Comparison of ENCODE assay signal across 17 mouse cellular contexts in genomic region chr12:86950961-86951360, GRCm38 (mm10). TPM values are rescaled to one million over a fixed set of nuclear protein-coding genes. Genes with fewer than 3 reads are reported as not detected.
A peak's percentile ranks its signal among the peaks of the same experiment; 100 is the strongest.
DNase-seq lines count a peak whose midpoint lies in the region; ATAC-seq and TF ChIP-seq lines count a peak whose summit lies in the region.
"Had no signal": no experiment of that assay in that cellular context is flagged by ENCODE, and none has a peak within 500 bp of the region (broad histone marks: within the 10 kb centered on the region; RNA-seq: fewer than 3 reads in every experiment).

No protein-coding gene starts in this region.

- ATAC-seq in forebrain, embryonic 14.5 days, result no peak
- no peak for ATAC-seq in forebrain, embryonic 15.5 days (replicated peaks)
- ATAC-seq in midbrain, embryonic 11.5 days (ENCODE audit: low FRiP score), result no peak
- ATAC-seq: intestine, embryonic 15.5 days; Patski had no signal

- no peak overlapping the region for H3K9ac ChIP-seq in forebrain, embryonic 14.5 days (ENCODE audit: low read length)
- no peak overlapping the region for H3K9ac ChIP-seq in forebrain, embryonic 15.5 days (replicated peaks)
- H3K9ac ChIP-seq in midbrain, embryonic 11.5 days (ENCODE audit: low read length), result no peak overlapping the region
- H3K9ac ChIP-seq: intestine, embryonic 15.5 days had no signal

- peak; percentile 44 for DNase-seq in forebrain, embryonic 14.5 days (ENCODE audit: low spot score)
- DNase-seq in midbrain, embryonic 11.5 days (ENCODE audit: low spot score, missing footprints), result peak; percentile 45
- no peak for DNase-seq in midbrain, embryonic 10.5 days (ENCODE audit: low spot score)
- peak; percentile 37 for DNase-seq in adipocyte (ENCODE audit: low spot score)
- DNase-seq in frontal cortex, adult 2 months (ENCODE audit: extremely low spot score in 1 of 2, low spot score in 1 of 2), result no peak
- DNase-seq in kidney, adult 2 months, result no peak
- DNase-seq: adrenal gland, postnatal 25 days; gastrocnemius, postnatal 25 days; heart, postnatal 14 days; kidney, postnatal 14 days; midbrain, embryonic 14.5 days had no signal

- no peaks in the 10 kb centered on the region for H3K27me3 ChIP-seq in forebrain, embryonic 14.5 days (replicated peaks; ENCODE audit: control insufficient read depth, insufficient read depth, low read length)
- no peaks in the 10 kb centered on the region for H3K27me3 ChIP-seq in forebrain, embryonic 15.5 days
- no peaks in the 10 kb centered on the region for H3K27me3 ChIP-seq in midbrain, embryonic 11.5 days (ENCODE audit: control insufficient read depth, insufficient read depth, low read length)
- no peaks in the 10 kb centered on the region for H3K27me3 ChIP-seq in midbrain, embryonic 10.5 days (ENCODE audit: low read depth, poor library complexity, severe bottlenecking)
- no peaks in the 10 kb centered on the region for H3K27me3 ChIP-seq in kidney, adult 2 months (replicated peaks; ENCODE audit: control insufficient read depth, insufficient read depth, low read length)
- H3K27me3 ChIP-seq: intestine, embryonic 15.5 days; Patski had no signal

- H3K9me3 ChIP-seq in forebrain, embryonic 14.5 days (replicated peaks; ENCODE audit: control insufficient read depth, low read length), result no peaks in the 10 kb centered on the region
- H3K9me3 ChIP-seq in forebrain, embryonic 15.5 days, result no peaks in the 10 kb centered on the region
- H3K9me3 ChIP-seq in midbrain, embryonic 11.5 days (ENCODE audit: control insufficient read depth, low read length), result no peaks in the 10 kb centered on the region
- H3K9me3 ChIP-seq in midbrain, embryonic 10.5 days (replicated peaks), result no peaks in the 10 kb centered on the region
- H3K9me3 ChIP-seq: intestine, embryonic 15.5 days had no signal

- peaks cover 27% of the 10 kb centered on the region for H3K36me3 ChIP-seq in forebrain, embryonic 14.5 days (ENCODE audit: control insufficient read depth, insufficient read depth, low read length)
- H3K36me3 ChIP-seq in forebrain, embryonic 15.5 days, result peaks cover 27% of the 10 kb centered on the region
- H3K36me3 ChIP-seq in midbrain, embryonic 11.5 days (ENCODE audit: control insufficient read depth, insufficient read depth, low read length), result peaks cover 6% of the 10 kb centered on the region; the same call in 1 of the 2 replicates
- H3K36me3 ChIP-seq in midbrain, embryonic 10.5 days, result peaks cover 44% of the 10 kb centered on the region
- H3K36me3 ChIP-seq in kidney, adult 2 months (ENCODE audit: control insufficient read depth, insufficient read depth, low read length), result no peaks in the 10 kb centered on the region; the same call in 1 of the 2 replicates

- peaks cover 32% of the 10 kb centered on the region for H3K4me1 ChIP-seq in forebrain, embryonic 14.5 days (ENCODE audit: control insufficient read depth, insufficient read depth, low read length)
- peaks cover 47% of the 10 kb centered on the region for H3K4me1 ChIP-seq in forebrain, embryonic 15.5 days
- H3K4me1 ChIP-seq in midbrain, embryonic 11.5 days (ENCODE audit: control insufficient read depth, insufficient read depth, low read length), result peaks cover 18% of the 10 kb centered on the region
- H3K4me1 ChIP-seq in midbrain, embryonic 10.5 days, result peaks cover 51% of the 10 kb centered on the region
- peaks cover 14% of the 10 kb centered on the region; the same call in 1 of the 2 replicates for H3K4me1 ChIP-seq in kidney, adult 2 months (ENCODE audit: control insufficient read depth, insufficient read depth, low read length)

- no peak overlapping the region; the same call in 1 of the 2 replicates for H3K27ac ChIP-seq in forebrain, embryonic 14.5 days (ENCODE audit: low read depth, low read length)
- no peak overlapping the region for H3K27ac ChIP-seq in forebrain, embryonic 15.5 days (replicated peaks)
- no peak overlapping the region for H3K27ac ChIP-seq in midbrain, embryonic 11.5 days (ENCODE audit: low read depth, low read length)
- H3K27ac ChIP-seq in midbrain, embryonic 10.5 days (replicated peaks), result no peak overlapping the region
- no peak overlapping the region for H3K27ac ChIP-seq in kidney, adult 2 months (ENCODE audit: insufficient read depth, low read depth, low read length)
- H3K27ac ChIP-seq: intestine, embryonic 15.5 days; stomach, postnatal 0 days had no signal

- 98% methylated on average over 3 of the region's 3 CpGs for WGBS in forebrain, embryonic 14.5 days
- 96% methylated on average over 3 of the region's 3 CpGs for WGBS in forebrain, embryonic 15.5 days
- WGBS in midbrain, embryonic 11.5 days, result 91% methylated on average over 3 of the region's 3 CpGs
- whole genome bisulfite sequencing in midbrain, embryonic 10.5 days, result 93% methylated on average over 3 of the region's 3 CpGs
- WGBS in kidney, adult 2 months, result 96% methylated on average over 3 of the region's 3 CpGs

- no peak overlapping the region for H3K4me2 ChIP-seq in forebrain, embryonic 14.5 days (ENCODE audit: low read length)
- no peak overlapping the region for H3K4me2 ChIP-seq in forebrain, embryonic 15.5 days (replicated peaks)
- H3K4me2 ChIP-seq in midbrain, embryonic 11.5 days, result no peak overlapping the region
- H3K4me2 ChIP-seq: intestine, embryonic 15.5 days had no signal

- H3K4me3 ChIP-seq in forebrain, embryonic 14.5 days (ENCODE audit: low read depth, low read length), result no peak overlapping the region
- H3K4me3 ChIP-seq in forebrain, embryonic 15.5 days, result no peak overlapping the region
- H3K4me3 ChIP-seq in midbrain, embryonic 11.5 days (ENCODE audit: low read depth, low read length), result no peak overlapping the region
- H3K4me3 ChIP-seq in midbrain, embryonic 10.5 days, result no peak overlapping the region
- no peak overlapping the region for H3K4me3 ChIP-seq in kidney, adult 2 months (ENCODE audit: insufficient read depth, low read depth, low read length)
- H3K4me3 ChIP-seq: intestine, embryonic 15.5 days had no signal

- TF ChIP-seq CTCF in kidney, adult 2 months (conservative IDR thresholded peaks at IDR 0.05; ENCODE audit: insufficient read depth, insufficient read length, low read depth, low read length), result no peak

- no peak for TF ChIP-seq POLR2A in kidney, adult 2 months (IDR thresholded peaks at IDR 0.05; ENCODE audit: low read depth, low read length)

RNA-seq across cellular contexts. Expression of gene Cipc, which starts 4.1 kb away (rescaled TPM):
- polyA plus RNA-seq in forebrain, embryonic 14.5 days (2014; fragmentation: Nextera tagmentation; extraction: Ambion mirVana), result 47.5 and 57.0 TPM in 2 replicates
- 53.6 and 55.3 TPM in 2 replicates for polyA plus RNA-seq in forebrain, embryonic 15.5 days (2015; fragmentation: Nextera tagmentation; extraction: Ambion mirVana)
- 37.9 and 38.4 TPM in 2 replicates for polyA plus RNA-seq in midbrain, embryonic 11.5 days (2014; fragmentation: Nextera tagmentation; extraction: Ambion mirVana)
- 33.2 and 35.5 TPM in 2 replicates for polyA plus RNA-seq in midbrain, embryonic 10.5 days (2016; fragmentation: Nextera tagmentation; extraction: Ambion mirVana)
- 76.1 and 78.2 TPM in 2 replicates for polyA plus RNA-seq in frontal cortex, adult 2 months (2012; rRNA removed)
- polyA plus RNA-seq in kidney, adult 2 months (2012; rRNA removed), result 28.8 and 34.2 TPM in 2 replicates

RNA-seq across cellular contexts. Expression of gene Zdhhc22, which starts 39.3 kb away (rescaled TPM):
- polyA plus RNA-seq in forebrain, embryonic 14.5 days (2014; fragmentation: Nextera tagmentation; extraction: Ambion mirVana), result 4.3 and 5.5 TPM in 2 replicates
- 6.6 and 7.1 TPM in 2 replicates for polyA plus RNA-seq in forebrain, embryonic 15.5 days (2015; fragmentation: Nextera tagmentation; extraction: Ambion mirVana)
- 0.41 and 0.51 TPM in 2 replicates for polyA plus RNA-seq in midbrain, embryonic 11.5 days (2014; fragmentation: Nextera tagmentation; extraction: Ambion mirVana)
- 0.15 and 0.24 TPM in 2 replicates for polyA plus RNA-seq in midbrain, embryonic 10.5 days (2016; fragmentation: Nextera tagmentation; extraction: Ambion mirVana)
- 35.4 and 41.3 TPM in 2 replicates for polyA plus RNA-seq in frontal cortex, adult 2 months (2012; rRNA removed)
- 0.14 TPM in 1 of 2 replicates, not detected in the other for polyA plus RNA-seq in kidney, adult 2 months (2012; rRNA removed)
- polyA plus RNA-seq: heart, embryonic 11.5 days; liver, embryonic 16.5 days; Patski had no signal

Comparison
In these comparisons a context has a peak if more than half of its experiments do, and no peak if none do; other contexts are left out.
1. DNase-seq: peak in forebrain, embryonic 14.5 days (single experiment), midbrain, embryonic 11.5 days (single experiment) and adipocyte (single experiment); none in midbrain, embryonic 10.5 days (single experiment), frontal cortex, adult 2 months (0 of 2) and kidney, adult 2 months (single experiment).